Mouse (Mus musculus) layer of hippocampus, postnatal 10 days (tissue): ENCODE measurements around the gene Fhad1. TPM values are rescaled to one million over a fixed set of nuclear protein-coding genes. Genes with fewer than 3 reads are reported as not detected.
"Not testable (repeated sequence)": the region's sequence is repeated elsewhere in the genome, so short reads cannot be mapped to it uniquely, and the experiment has no call there.

ENCODE experiments used
- DNase-seq, 2 experiments: peaks; one replicate each; pipeline ENCODE4 v3.0.0; 2021; ENCODE audit warnings: low spot score in 2 of 2
- total RNA-seq, 2 experiments: library from RNA; stranded (reverse); gene quantifications; 2 replicates each; pipeline ENCODE4 v1.2.3; 2021

Fhad1 gene
- total RNA-seq, 2 experiments from 2014 or later = 2.1 to 3.5 TPM

- DNase-seq = no peak
Observed at GRCm38 (mm10) chr4:142044452-142044851, 29.6 kb upstream of the Fhad1 start.

GRCm38 (mm10) chr4:142039662-142040353 lies 24.9 kb upstream of the Fhad1 start:
- DNase-seq = no peak

GRCm38 (mm10) chr4:142037897-142038296 lies 23.0 kb upstream of the Fhad1 start:
- no peak for DNase-seq

GRCm38 (mm10) chr4:142028533-142028932 lies 13.7 kb upstream of the Fhad1 start:
- DNase-seq = no peak

GRCm38 (mm10) chr4:142026965-142027364 lies 12.1 kb upstream of the Fhad1 start:
- no peak for DNase-seq

GRCm38 (mm10) chr4:142024536-142024935 lies 9.7 kb upstream of the Fhad1 start:
- DNase-seq = no peak

- DNase-seq = no peak
Observed at GRCm38 (mm10) chr4:142023166-142023565, 8.3 kb upstream of the Fhad1 start.

- DNase-seq = no peak
Observed at GRCm38 (mm10) chr4:142017686-142018085, 2.8 kb upstream of the Fhad1 start.

GRCm38 (mm10) chr4:142011236-142011635 lies 3.6 kb downstream of the Fhad1 start:
- DNase-seq = no peak

GRCm38 (mm10) chr4:142010441-142010840 lies 4.4 kb downstream of the Fhad1 start:
- no peak for DNase-seq

- no peak for DNase-seq
Observed at GRCm38 (mm10) chr4:142008206-142008605, 6.7 kb downstream of the Fhad1 start.

GRCm38 (mm10) chr4:142000581-142000980 lies 14.3 kb downstream of the Fhad1 start:
- DNase-seq = no peak

GRCm38 (mm10) chr4:141999494-142000074 lies 15.3 kb downstream of the Fhad1 start:
- DNase-seq = no peak

GRCm38 (mm10) chr4:141998282-141998821 lies 16.5 kb downstream of the Fhad1 start:
- no peak for DNase-seq

- no peak for DNase-seq
Observed at GRCm38 (mm10) chr4:141996880-141997279, 18.0 kb downstream of the Fhad1 start.

GRCm38 (mm10) chr4:141996086-141996485 lies 18.8 kb downstream of the Fhad1 start:
- DNase-seq = peak in 1 of 2 experiments; percentile 40

GRCm38 (mm10) chr4:141994062-141994471 lies 20.8 kb downstream of the Fhad1 start:
- DNase-seq = not testable (repeated sequence)

GRCm38 (mm10) chr4:141993347-141994061 lies 21.4 kb downstream of the Fhad1 start:
- DNase-seq = no peak

GRCm38 (mm10) chr4:141992530-141993204 lies 22.2 kb downstream of the Fhad1 start:
- no peak for DNase-seq

- DNase-seq = no peak
Observed at GRCm38 (mm10) chr4:141988178-141988577, 26.7 kb downstream of the Fhad1 start.

- peak in 1 of 2 experiments; percentile 48 for DNase-seq
Observed at GRCm38 (mm10) chr4:141983689-141984088, 31.2 kb downstream of the Fhad1 start.
